Comparison of ENCODE assay signal across 9 mouse cellular contexts in the genomic region with DNA sequence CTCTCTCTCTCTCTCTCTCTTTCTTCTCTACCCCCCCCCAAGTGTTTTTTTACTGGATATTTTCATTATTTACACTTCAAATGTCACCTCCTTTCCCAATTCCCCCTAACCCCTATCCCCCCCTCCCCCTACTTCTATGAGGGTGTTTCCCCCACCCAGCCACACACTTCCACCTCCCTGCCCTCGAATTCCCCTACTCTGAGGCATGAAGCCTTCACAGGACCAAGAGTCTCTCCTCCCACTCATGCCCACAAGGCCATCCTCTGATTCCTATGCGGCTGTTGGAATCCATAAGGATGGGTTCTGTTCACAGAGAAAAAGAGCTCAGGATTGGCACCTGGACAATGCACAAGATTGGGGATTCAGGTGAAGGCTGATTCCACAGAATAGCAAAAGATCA.
"Had no signal": no experiment of that assay in that cellular context is flagged by ENCODE, and none has a peak within 500 bp of the region (broad histone marks: within the 10 kb centered on the region; RNA-seq: fewer than 3 reads in every experiment).

No protein-coding gene starts in this region.

- ATAC-seq: liver, embryonic 12.5 days; midbrain, embryonic 13.5 days had no signal

- DNase-seq: kidney, postnatal 25 days; layer of hippocampus, adult 9-11 months; layer of hippocampus, postnatal 36 days; lung, embryonic 14.5 days; lung, postnatal 14 days; right cerebral cortex, postnatal 14 days; thymus, postnatal 4 days had no signal
